Mouse (Mus musculus) kidney, embryonic 16.5 days (tissue): ENCODE measurements around the gene Frzb. TPM values are rescaled to one million over a fixed set of nuclear protein-coding genes. Genes with fewer than 3 reads are reported as not detected.
"Not testable (repeated sequence)": the region's sequence is repeated elsewhere in the genome, so short reads cannot be mapped to it uniquely, and the experiment has no call there.

ENCODE experiments used
- ATAC-seq: fragments of 200-750 bp; cut with Nextera tagmentation; 2 replicates; pipeline ENCODE4 v1.8.0; 2017; ENCODE audit warnings: moderate TSS enrichment; ENCODE audit not compliant: low FRiP score, low TSS enrichment
- H3K27ac ChIP-seq: fragments of 300-500 bp; sonication (generic); 2 replicates; pipeline ENCODE4 v1.5.1; 2014; ENCODE audit warnings: low read length
- H3K27me3 ChIP-seq: fragments of 300-500 bp; sonication (generic); 2 replicates; pipeline ENCODE4 v1.6.1; 2014; ENCODE audit warnings: low read length, control low read depth, mixed read lengths; ENCODE audit not compliant: insufficient read depth
- H3K36me3 ChIP-seq: fragments of 300-500 bp; sonication (generic); 2 replicates; pipeline ENCODE4 v1.6.1; 2014; ENCODE audit warnings: low read length, control low read depth, mixed read lengths; ENCODE audit not compliant: insufficient read depth
- H3K4me1 ChIP-seq: fragments of 300-500 bp; sonication (generic); 2 replicates; pipeline ENCODE4 v1.6.1; 2014; ENCODE audit warnings: low read length, control low read depth, mixed read lengths; ENCODE audit not compliant: insufficient read depth
- H3K4me2 ChIP-seq: fragments of 300-500 bp; sonication (generic); replicated peaks from 2 replicates; pipeline ENCODE4 v1.6.1; 2014; ENCODE audit warnings: low read depth, low read length
- H3K4me3 ChIP-seq: fragments of 300-500 bp; sonication (generic); 2 replicates; pipeline ENCODE4 v1.5.1; 2014; ENCODE audit warnings: mild to moderate bottlenecking, low read length
- H3K9ac ChIP-seq: fragments of 300-500 bp; sonication (generic); replicated peaks from 2 replicates; pipeline ENCODE4 v1.6.1; 2014; ENCODE audit warnings: low read length
- H3K9me3 ChIP-seq: fragments of 300-500 bp; sonication (generic); 2 replicates; pipeline ENCODE4 v1.6.1; 2016; ENCODE audit warnings: low read length, control low read depth
- WGBS: fragments of 180-500 bp; shearing (Covaris S2); extraction: QIAGEN DNeasy Blood & Tissue Kit; methylation state at CpG from one replicate; pipeline ENCODE4 v1.1.7; 2014; 5-methylcytosine and 5-hydroxymethylcytosine counted together
- polyA plus RNA-seq: library from polyadenylated mRNA; unstranded; fragments of >200 nt; fragmentation: Nextera tagmentation; extraction: Ambion mirVana; gene quantifications from 2 replicates; pipeline ENCODE4 v1.2.1, GENCODE M21; 2015

Gene Frzb
- polyA plus RNA-seq, result 24.7 and 26.8 TPM in 2 replicates

- Histone ChIP-seq H3K36me3 (no peaks in the 10 kb centered on the region), H3K4me1 (peaks cover 14% of the 10 kb centered on the region; the same call in 1 of the 2 replicates), H3K27me3 (peaks cover 7% of the 10 kb centered on the region; the same call in 1 of the 2 replicates), H3K27ac (peak within 1 kb of the TSS; percentile 73), H3K9ac (peak within 1 kb of the TSS; percentile 54), H3K4me3 (peak within 1 kb of the TSS; percentile 53), H3K4me2 (peak within 1 kb of the TSS; percentile 98), H3K9me3 (0 out of 2 replicates have a peak, but pooled peaks cover 6% of the 10 kb centered on the region)
- under 1% methylated on average over 33 of the region's 33 CpGs for WGBS
- ATAC-seq, result peak; percentile 89
These were observed at the start of gene Frzb for GRCm38 (mm10) chr2:80447291-80447791. Gene Frzb, minus strand, starts transcription at chr2:80447625.

DNA sequence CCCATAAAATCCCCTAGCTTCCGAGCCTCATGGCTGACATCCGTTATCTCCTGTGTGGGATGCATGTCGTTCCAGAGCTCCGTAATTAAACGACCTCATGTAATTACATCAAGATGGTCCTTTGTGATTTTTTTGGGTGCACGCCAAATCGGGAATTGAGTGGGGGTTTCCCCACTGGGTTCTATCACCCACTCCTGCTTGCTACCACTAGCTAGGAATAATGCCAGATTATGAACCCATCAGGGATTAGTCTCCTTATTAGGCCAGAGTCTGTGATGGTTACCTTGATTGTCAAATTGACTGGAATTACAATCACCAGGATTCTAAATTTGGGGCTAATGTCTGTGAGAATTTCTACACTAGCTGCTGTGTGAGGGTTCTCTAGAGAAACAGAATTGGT, 47.9 kb upstream of the Frzb start:
- H3K4me1 ChIP-seq, H3K27me3 ChIP-seq, H3K4me3 ChIP-seq, H3K36me3 ChIP-seq, H3K27ac ChIP-seq, H3K4me2 ChIP-seq, ATAC-seq, H3K9me3 ChIP-seq, H3K9ac ChIP-seq: not testable (repeated sequence)
- WGBS, result 58% methylated on average over 7 of the region's 7 CpGs

DNA sequence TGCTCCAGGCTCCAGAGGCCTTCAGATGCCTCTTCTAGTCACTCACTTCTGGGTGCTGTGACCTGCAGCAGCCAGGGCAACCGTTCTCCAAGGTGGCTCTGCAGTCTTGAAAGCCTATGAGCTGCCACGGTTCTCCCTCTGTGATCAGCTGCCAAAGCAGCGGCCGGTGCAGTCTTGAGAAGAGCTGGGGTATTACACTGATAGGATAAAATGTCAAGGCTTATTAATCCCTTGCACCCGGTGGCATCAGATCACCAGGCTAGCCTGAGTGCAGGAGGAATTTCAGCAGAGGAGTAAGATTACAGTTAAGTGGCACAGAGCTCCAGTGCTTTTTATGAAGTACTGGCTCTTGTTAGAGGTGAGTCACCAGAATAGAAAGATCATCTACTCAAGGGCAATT, 39.4 kb upstream of the Frzb start:
- Histone ChIP-seq H3K9me3 (no peaks in the 10 kb centered on the region), H3K4me1 (no peaks in the 10 kb centered on the region), H3K9ac (no peak overlapping the region), H3K27me3 (no peaks in the 10 kb centered on the region), H3K36me3 (no peaks in the 10 kb centered on the region), H3K27ac (no peak overlapping the region), H3K4me2 (no peak overlapping the region), H3K4me3 (no peak overlapping the region)
- 37% methylated on average over 5 of the region's 5 CpGs for WGBS
- ATAC-seq, result peak; percentile 86

DNA sequence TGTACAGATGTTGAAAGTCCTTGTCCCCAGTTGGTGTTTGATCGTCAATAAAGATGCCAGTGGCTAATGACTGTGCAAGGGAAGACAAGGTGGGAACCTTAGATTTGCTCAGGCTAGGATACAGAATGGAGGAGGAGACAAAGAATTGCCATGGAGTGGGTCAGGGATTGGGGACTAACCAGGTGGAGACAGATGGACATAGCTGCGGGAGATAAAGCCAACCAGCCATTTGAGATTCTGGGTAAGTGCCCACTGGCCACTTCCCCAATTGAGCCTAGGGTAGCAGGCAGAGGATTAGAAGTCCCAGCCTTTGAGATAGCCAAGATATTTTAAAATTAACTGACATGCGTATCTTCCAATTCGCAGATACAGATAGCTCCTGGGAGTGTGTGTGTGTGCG, 37.5 kb upstream of the Frzb start:
- Histone ChIP-seq H3K9ac (no peak overlapping the region), H3K4me2 (no peak overlapping the region), H3K36me3 (no peaks in the 10 kb centered on the region), H3K27me3 (no peaks in the 10 kb centered on the region), H3K9me3 (no peaks in the 10 kb centered on the region), H3K4me3 (no peak overlapping the region), H3K4me1 (no peaks in the 10 kb centered on the region), H3K27ac (no peak overlapping the region)
- 88% methylated on average over 5 of the region's 5 CpGs for WGBS
- no peak for ATAC-seq

- Histone ChIP-seq H3K4me1 (no peaks in the 10 kb centered on the region), H3K9me3 (no peaks in the 10 kb centered on the region), H3K36me3 (no peaks in the 10 kb centered on the region), H3K27me3 (no peaks in the 10 kb centered on the region), H3K27ac (no peak overlapping the region), H3K9ac (no peak overlapping the region), H3K4me3 (no peak overlapping the region), H3K4me2 (no peak overlapping the region)
- 35% methylated on average over 1 of the region's 1 CpGs for WGBS
- ATAC-seq, result no peak
These were observed 28.4 kb upstream of the Frzb start for GRCm38 (mm10) chr2:80475831-80476230.

DNA sequence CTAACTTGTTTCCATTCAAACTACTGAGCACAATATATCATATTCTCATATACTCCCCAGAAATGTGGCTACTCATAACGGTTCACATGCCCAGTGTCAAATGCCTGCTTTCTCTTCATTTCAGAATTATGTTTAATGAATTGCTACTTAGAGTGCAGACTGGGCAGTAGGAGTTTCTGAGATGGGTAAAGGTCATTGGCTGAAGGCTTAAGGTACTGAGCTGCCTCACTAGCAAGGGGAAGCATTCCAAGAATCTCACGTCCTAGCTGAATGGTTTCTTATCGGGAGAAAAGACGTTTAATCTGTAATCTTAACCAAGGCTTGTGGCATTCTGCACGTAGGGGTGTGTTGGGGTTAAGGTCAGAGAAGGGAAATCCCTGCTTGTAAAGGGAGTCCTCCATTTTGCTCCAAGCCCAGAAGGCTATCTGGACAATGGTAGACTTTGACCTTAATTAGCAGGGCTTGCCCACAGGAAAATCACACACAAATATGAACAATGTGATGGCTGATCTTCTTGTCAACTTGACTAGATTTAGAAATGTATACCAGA, 26.9 kb upstream of the Frzb start:
- WGBS, result 51% methylated on average over 5 of the region's 5 CpGs
- Histone ChIP-seq H3K27me3 (no peaks in the 10 kb centered on the region), H3K36me3 (no peaks in the 10 kb centered on the region), H3K9me3 (no peaks in the 10 kb centered on the region), H3K4me1 (no peaks in the 10 kb centered on the region), H3K27ac (no peak overlapping the region), H3K9ac (no peak overlapping the region), H3K4me3 (no peak overlapping the region), H3K4me2 (no peak overlapping the region)
- ATAC-seq, result no peak

- no peaks in the 10 kb centered on the region for H3K36me3 ChIP-seq
- peaks cover 4% of the 10 kb centered on the region; the same call in 1 of the 2 replicates for H3K4me1 ChIP-seq
- ATAC-seq, result peak; percentile 70
- H3K4me3 ChIP-seq, result no peak overlapping the region
- H3K9ac ChIP-seq, result no peak overlapping the region
- WGBS, result 32% methylated on average over 16 of the region's 16 CpGs
- no peaks in the 10 kb centered on the region for H3K27me3 ChIP-seq
- no peaks in the 10 kb centered on the region for H3K9me3 ChIP-seq
- H3K27ac ChIP-seq, result peak overlapping the region; percentile 5; the same call in 1 of the 2 replicates
- 0 out of 2 replicates have a peak overlapping the region, but pooled peaks have one; percentile 11 for H3K4me2 ChIP-seq
These were observed 18.8 kb upstream of the Frzb start for GRCm38 (mm10) chr2:80465991-80466821.

GRCm38 (mm10) chr2:80461827-80462226, 14.4 kb upstream of the Frzb start:
- WGBS, result 82% methylated on average over 8 of the region's 8 CpGs

DNA sequence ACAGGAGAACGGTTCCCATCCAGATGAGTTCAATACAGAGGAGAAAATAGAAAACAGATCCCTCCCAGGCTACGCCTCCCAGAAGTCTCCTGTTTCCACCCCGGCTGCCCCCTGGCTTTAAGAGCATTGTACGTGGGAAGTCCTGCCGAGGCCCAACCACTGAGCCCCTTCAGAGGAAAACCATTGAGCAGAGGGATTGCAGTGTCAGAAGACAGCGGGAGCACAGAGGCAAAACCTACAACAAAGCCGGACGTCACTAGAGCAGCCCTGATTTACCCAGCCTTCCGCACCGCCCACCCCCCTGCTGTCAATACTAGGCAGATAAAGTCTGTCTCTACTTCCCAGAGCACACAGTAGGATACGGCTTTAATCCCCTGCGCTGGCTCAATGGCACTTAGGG, 806 bp upstream of the Frzb start:
- Histone ChIP-seq H3K9me3 (0 out of 2 replicates have a peak, but pooled peaks cover 6% of the 10 kb centered on the region), H3K4me1 (peaks cover 14% of the 10 kb centered on the region; the same call in 1 of the 2 replicates), H3K27me3 (peaks cover 7% of the 10 kb centered on the region; the same call in 1 of the 2 replicates), H3K9ac (peak overlapping the region; percentile 54), H3K27ac (peak overlapping the region; percentile 63), H3K4me3 (peak overlapping the region; percentile 53), H3K36me3 (no peaks in the 10 kb centered on the region), H3K4me2 (peak overlapping the region; percentile 98)
- WGBS, result under 1% methylated on average over 12 of the region's 12 CpGs
- ATAC-seq, result peak; percentile 25; the same call in 1 of the 2 replicates

More at GRCm38 (mm10) chr2:80461827-80462226, 14.4 kb upstream of the Frzb start:
- no peak for ATAC-seq
- no peak overlapping the region for H3K27ac ChIP-seq
- no peaks in the 10 kb centered on the region for H3K9me3 ChIP-seq
- H3K4me3 ChIP-seq, result no peak overlapping the region
- H3K27me3 ChIP-seq, result no peaks in the 10 kb centered on the region
- H3K9ac ChIP-seq, result no peak overlapping the region
- no peak overlapping the region for H3K4me2 ChIP-seq
- H3K36me3 ChIP-seq, result no peaks in the 10 kb centered on the region
- 0 out of 2 replicates have a peak, but pooled peaks cover 2% of the 10 kb centered on the region for H3K4me1 ChIP-seq
